Mouse (Mus musculus) lung, postnatal 0 days (tissue): ENCODE data around the gene Mcfd2.

Experiments used
- CTCF ChIP-seq: IDR thresholded peaks from 2 replicates; pipeline ENCODE4 v1.5.1; 2016; ENCODE audit warnings: antibody characterized with exemption, mild to moderate bottlenecking
- EP300 ChIP-seq: IDR thresholded peaks from 2 replicates; pipeline ENCODE4 v1.6.1; 2016; ENCODE audit warnings: antibody characterized with exemption, mild to moderate bottlenecking, control low read depth

- TF ChIP-seq CTCF: no peak
- TF ChIP-seq EP300: no peak
These were observed 46.6 kb upstream of the Mcfd2 start for GRCm38 (mm10) chr17:87312351-87312750.
